Mouse (Mus musculus): ENCODE data around the gene Mex3b. TPM values are rescaled to one million over a fixed set of nuclear protein-coding genes. Genes with fewer than 3 reads are reported as not detected.

Gene Mex3b
- total RNA-seq, 2 experiments from 2014 or later: 0.80 to 1.1 TPM

GRCm38 (mm10) chr7:82866486-82867270, 455 bp upstream of the Mex3b start:
- peak; percentile 97 for DNase-seq

DNA sequence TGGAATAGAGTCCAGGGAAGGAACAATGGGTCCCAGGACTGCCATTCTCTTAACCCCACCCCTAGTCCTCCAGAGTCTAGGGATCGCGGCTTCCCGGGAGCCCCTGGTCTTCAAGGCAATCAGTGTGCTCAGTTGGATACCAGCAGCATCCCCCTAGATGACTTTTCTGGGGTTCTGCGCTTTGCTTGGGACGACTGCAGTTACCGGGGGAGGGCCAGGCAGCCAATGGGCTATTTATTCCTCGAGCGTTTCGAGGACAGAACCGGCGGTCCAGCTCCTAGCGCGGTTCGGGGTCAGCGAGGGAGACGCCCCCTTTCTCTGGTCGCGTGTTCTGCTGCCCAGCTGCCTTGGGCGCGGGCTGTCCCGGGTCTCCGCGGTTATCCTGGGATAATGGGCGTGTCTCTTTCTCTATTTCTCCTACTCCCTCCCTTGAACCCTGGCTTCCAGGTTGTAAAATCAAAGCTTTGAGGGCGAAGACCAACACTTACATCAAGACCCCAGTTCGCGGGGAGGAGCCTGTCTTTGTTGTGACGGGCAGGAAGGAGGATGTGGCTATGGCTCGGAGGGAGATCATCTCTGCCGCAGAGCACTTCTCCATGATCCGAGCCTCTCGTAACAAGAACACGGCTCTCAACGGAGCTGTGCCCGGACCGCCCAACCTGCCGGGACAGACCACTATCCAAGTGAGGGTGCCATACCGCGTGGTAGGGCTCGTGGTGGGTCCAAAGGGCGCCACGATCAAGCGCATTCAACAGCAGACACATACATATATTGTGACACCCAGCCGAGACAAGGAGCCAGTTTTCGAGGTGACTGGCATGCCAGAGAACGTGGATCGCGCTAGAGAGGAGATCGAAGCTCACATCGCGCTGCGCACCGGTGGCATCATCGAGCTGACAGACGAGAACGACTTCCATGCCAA, 1.4 kb downstream of the Mex3b start:
- DNase-seq: peak; percentile 16

DNA sequence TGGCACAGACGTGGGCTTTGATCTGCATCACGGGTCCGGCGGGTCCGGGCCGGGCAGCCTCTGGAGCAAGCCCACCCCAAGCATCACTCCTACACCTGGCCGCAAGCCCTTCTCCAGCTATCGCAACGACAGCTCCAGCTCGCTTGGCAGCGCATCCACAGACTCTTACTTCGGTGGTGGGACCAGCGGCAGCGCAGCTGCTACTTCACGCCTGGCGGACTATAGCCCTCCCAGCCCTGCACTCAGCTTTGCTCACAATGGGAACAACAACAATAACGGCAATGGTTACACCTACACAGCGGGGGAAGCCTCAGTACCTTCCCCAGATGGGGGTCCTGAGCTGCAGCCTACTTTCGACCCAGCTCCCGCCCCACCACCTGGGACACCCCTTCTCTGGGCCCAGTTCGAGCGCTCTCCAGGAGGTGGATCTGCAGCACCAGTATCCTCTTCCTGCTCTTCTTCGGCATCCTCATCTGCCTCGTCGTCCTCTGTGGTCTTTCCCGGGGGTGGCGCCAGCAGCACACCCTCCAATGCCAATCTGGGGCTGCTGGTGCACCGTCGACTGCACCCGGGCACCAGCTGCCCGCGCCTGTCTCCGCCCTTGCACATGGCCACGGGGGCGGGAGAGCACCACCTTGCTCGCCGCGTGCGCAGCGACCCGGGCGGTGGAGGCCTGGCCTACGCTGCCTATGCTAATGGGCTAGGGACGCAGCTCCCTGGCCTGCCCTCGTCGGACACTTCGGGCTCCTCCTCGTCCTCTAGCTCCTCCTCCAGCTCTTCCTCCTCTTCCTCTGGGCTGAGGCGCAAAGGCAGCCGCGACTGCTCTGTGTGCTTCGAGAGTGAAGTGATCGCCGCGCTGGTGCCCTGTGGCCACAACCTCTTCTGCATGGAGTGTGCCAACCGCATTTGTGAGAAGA, 2.4 kb downstream of the Mex3b start:
- DNase-seq: peak; percentile 51

- no peak for DNase-seq
Observed at GRCm38 (mm10) chr7:82870148-82870513, 3.0 kb downstream of the Mex3b start.

DNA sequence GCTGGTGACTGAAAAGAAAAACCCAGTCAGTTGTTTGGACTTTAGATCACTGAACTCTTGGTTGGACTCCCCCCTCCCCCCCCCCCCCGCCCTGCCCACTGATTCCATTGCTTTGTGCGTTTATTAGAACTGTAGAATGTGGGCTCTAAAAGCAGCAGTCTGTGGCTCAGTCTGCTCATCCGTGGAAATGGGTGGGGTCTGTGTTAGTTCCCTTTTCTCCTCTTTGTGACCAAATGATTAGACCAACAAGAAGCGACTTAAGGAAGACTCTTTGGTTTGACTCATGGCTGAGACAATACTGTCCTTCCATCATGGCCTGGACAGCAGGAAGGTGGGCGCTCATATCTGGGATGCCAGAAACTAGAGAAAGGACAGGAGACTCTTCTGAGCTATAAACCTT, 9.4 kb downstream of the Mex3b start:
- DNase-seq: no peak

DNA sequence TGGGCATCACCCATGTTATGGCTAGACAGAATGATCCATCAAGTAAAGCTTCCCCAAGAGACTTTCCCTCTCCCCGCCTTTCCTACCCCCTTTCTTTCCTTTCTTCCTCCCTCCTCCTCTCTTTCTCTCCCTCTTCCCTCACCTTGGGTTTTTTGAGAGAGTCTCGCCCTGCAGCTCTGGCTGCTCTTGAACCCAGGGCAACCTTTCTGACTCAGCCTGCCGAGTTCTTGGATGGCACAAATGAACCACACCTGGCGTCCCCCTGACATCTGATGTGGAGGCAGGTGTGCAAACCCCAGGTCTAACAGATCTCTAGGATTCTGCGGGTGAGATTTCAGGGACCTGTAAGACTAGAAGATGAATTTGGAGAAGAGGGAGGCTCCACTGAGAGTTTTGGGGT, 12.9 kb downstream of the Mex3b start:
- DNase-seq: no peak

DNA sequence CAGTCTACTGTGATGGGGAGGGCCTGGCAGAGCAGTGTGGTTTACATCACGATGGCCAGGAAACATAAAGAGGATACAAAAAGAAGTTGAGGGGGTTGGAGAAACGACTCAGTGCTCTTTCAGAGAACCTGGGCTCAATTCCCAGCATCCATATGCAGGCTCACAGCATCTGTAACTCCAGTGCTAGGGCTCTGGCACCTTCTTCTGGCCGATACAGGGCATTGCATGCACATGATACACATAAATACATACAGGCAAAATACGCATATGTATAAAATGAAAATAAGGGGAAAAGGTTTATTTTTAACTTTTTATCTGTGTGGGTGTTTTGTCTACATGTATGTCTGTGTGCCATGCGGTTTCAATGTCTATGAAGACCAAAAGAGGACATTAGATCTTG, 13.6 kb downstream of the Mex3b start:
- DNase-seq: no peak

GRCm38 (mm10) chr7:82890317-82890850, 23.3 kb downstream of the Mex3b start:
- DNase-seq: no peak

DNA sequence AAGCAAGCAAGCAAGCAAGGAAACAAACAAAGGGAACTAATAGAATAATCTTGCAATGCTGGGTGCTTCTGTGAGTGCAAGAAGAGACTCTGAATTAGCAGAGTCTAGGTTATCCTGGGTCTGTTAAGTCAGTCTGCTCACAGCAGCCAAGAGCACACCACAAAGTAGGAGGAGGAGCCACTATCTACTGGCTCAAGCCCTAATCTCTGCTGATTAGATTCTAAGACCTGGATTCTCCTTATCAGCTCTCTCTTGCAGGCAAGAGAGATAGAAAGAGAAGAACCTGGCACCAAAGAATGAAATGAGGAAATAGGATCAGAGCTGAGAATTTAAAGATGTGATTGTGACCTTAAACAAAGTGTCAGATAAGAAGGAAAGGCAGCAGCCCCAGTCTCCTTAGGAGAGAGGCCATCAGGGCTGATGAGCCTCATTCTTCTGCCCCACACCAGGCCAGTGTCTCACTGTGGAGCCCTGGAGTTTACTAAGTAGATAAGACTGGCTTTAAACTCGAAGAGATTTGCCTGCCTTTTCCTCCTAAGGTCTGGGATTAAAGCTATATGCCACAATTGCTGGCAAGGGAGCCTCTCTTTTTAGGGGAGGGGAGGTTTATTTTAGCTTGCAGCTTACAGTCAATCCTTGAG, 23.9 kb downstream of the Mex3b start:
- DNase-seq: no peak

GRCm38 (mm10) chr7:82894366-82894765, 27.2 kb downstream of the Mex3b start:
- no peak for DNase-seq

DNA sequence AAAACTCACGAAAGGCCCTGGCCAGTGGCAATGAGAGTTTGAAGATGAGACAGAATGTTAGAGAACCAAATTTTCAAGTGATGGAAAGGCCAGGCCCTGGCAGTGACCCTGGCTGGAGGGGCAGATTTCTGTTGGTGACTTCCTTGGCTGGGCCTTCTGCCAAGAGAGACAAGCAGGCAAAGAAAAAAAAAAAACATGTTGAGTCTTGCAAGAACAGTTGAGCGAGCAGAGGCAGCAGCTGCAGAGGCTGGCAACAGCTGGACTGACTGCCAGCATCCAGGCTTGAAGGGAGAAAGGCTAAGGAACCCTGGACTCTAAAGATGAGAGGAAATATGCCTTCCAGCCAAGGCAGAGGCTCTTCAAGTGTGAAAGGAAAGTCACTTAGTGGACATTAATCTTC, 28.5 kb downstream of the Mex3b start:
- peak; percentile 6 for DNase-seq

DNA sequence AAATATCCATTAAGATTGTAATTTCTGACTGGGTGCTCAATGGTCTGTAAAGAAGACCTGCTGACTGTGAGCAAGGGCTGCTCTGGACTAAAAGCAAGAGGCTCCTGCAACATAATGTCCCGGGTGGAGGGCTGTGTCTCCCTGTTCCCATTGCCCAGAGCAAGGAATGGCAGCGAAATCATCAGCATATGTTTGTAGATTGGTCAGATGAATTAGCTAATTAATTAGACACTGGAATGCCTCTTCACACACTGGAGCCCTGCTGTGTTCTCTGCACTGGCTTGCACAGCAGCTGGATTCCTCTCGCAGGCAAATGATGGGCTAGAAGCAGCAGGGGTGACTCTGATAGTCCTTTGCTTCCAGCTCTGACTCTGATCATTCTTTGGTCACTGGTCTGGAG, 29.6 kb downstream of the Mex3b start:
- DNase-seq: no peak

GRCm38 (mm10) chr7:82899459-82900297, 32.5 kb downstream of the Mex3b start:
- DNase-seq: no peak

DNA sequence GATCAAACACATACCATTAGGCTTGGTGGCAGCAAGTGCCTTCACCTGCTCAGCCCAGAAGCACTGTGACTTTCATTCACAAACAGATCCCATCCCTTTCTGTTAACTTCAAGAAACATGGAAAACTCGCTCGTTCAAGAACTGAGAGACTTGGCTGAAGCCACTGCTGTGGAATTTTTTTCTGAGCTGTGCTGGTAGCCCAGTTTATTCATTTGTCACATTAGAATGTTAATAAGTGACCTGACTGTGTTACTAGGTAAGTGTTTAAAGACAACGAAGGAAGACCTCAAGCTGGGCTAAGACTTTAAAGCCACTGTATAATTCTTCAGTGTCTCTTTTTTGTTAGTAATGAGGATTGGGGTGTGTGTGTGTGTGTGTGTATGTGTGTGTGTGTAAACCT, 35.9 kb downstream of the Mex3b start:
- no peak for DNase-seq

DNA sequence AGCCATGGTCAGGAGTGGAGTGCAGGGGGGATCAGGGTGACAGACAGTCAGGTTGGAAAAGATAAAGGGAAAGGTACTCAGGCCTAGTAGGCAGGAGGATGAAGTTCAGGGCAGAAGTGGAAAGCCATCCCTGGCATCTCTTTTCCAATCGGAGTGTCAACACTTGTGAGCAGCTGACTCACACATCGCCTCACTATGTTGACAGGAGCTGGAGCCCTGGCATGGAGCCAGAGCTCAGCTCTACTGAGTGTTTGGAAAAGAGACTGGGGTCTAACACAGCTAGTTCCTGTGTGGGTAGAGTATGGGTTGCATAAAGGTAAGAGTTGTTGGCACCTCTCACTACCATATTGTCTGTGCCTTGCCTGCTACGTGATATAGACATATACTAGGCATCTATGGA, 38.4 kb downstream of the Mex3b start:
- DNase-seq: no peak

DNA sequence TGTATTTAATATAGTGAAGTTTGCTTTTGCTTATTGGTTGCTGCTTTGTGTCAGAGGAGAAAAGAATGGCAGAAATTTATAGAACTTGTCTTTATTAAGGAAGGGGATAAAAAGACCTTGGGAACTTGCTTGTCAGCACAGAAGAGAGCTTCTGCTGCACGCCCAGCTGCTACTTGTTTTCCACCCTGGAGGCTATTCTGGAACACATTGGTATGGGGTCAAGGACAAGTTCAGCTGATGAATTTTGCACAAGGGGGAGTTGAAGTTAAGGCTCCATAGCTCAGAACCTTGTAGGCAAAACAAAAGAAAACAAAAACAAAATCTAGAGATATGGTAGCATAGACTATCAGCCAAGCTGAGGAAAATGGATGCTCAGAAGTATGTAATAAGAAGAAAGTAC, 39.9 kb downstream of the Mex3b start:
- DNase-seq: no peak

GRCm38 (mm10) chr7:82910536-82911384, 43.6 kb downstream of the Mex3b start:
- DNase-seq: no peak

GRCm38 (mm10) chr7:82911501-82911900, 44.4 kb downstream of the Mex3b start:
- no peak for DNase-seq

DNA sequence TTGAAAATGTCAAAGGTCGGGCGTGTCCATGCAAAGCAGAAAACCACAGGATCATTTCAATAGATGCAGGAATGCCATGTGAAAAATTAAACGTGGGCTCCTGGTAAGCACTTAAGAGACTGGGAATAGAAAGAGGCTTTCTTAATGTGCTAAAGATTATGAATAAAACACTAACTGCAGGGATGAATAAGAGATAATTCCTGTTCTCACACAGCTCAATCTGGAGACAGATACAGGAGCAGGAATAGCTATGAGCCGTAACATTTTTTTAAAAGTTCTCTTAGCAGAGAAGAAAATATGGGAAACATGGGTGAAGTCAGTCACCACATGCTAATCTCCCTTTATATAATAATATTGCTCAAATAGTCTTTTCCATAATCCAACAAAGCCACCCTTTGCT, 47.2 kb downstream of the Mex3b start:
- no peak for DNase-seq

Measured in gastrocnemius, postnatal 25 days (tissue).